Mouse (Mus musculus): ENCODE results near the gene Phb2.

GRCm38 (mm10) chr6:124723541-124723940 is 11.4 kb downstream of the Phb2 start:
- no peak for TF ChIP-seq CTCF (IDR thresholded peaks at IDR 0.05; ENCODE audit: extremely low read depth, insufficient read depth, low read length)
- TF ChIP-seq POLR2A (IDR thresholded peaks at IDR 0.05; ENCODE audit: extremely low read depth, insufficient read depth, low read length) = no peak

Measured in cortical plate, adult 2 months (tissue).